Mouse (Mus musculus): ENCODE measurements around the gene Cenpn.

- TF ChIP-seq POLR2A (IDR thresholded peaks at IDR 0.05; ENCODE audit: borderline replicate concordance, low read depth, low read length) (no peak), CTCF (IDR thresholded peaks at IDR 0.05; ENCODE audit: low read depth, low read length) (no peak)
Measured at GRCm38 (mm10) chr8:116928588-116928987, 7.1 kb downstream of the Cenpn start.

Data from bone marrow macrophage, adult 2 months (primary cell).